Mouse (Mus musculus): ENCODE results near the gene Sppl2c. TPM values are rescaled to one million over a fixed set of nuclear protein-coding genes. Genes with fewer than 3 reads are reported as not detected.
"Not testable (repeated sequence)": the region's sequence is repeated elsewhere in the genome, so short reads cannot be mapped to it uniquely, and the experiment has no call there.

The Sppl2c gene
- total RNA-seq, 2 experiments from 2014 or later, result not detected

DNA sequence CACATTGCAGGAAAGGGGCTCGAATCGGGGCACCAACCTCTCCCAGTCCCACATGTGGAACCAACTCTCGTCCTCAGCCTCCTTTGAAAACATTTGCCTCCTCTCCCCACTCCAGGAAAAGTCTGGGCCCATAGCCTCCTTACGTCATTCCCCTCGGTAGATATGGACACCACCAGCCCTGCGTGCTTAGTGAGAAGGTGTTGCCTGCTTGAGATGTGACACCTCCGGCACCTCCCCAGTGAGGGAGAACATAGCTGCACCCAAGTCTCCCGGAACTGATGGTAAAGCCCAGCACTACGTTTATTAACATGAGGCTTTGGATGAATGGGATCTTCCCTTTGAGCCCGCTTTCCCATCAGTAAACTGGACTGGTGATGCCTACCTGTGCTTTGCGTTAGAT is 9.3 kb downstream of the Sppl2c start:
- DNase-seq (ENCODE audit: low spot score in 2 of 2), result no peak

DNA sequence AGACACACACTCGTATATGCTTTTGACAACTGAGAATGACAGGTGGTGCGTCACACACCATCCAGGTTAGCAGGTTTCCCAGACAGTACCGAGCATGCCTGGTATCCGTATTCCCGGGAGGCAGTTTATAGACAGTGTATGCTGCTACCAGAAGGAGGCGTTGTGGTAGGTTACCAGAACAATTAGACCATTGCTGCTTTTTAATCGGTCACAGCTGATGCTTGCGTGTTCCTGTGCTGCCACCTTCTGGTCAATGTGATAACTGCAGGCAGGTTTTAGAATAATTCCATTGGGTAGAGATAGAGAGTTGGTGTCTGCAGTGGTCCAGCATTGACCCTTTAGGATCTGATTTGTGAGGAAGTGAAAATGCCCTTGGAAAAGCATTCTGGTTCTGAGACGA is 9.7 kb downstream of the Sppl2c start:
- peak; percentile 75 to 81 for DNase-seq (ENCODE audit: low spot score in 2 of 2)

- peak; percentile 16 to 27 for DNase-seq (ENCODE audit: low spot score in 2 of 2)
Measured at GRCm38 (mm10) chr11:104197861-104198260, 11.7 kb downstream of the Sppl2c start.

DNA sequence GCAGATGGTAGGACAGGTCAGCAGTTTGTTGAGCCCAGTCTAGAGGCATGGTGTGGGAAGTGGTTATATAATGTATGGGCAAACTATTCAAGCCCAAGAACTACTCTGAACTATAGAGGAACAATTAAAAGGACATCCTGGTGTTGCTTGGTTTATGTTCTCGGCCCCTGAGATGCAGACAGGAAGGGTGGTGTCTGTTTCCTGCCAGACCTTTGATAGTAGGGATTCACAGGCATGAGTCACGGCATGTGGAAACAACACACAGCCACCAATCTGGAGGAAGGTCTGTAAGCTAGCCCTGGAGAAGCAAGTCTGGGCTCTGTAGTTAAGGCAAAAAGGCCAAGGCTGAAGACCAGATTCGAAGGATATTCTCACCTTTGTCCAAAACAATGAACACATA is 17.1 kb downstream of the Sppl2c start:
- DNase-seq (ENCODE audit: low spot score in 2 of 2), result no peak

- DNase-seq (ENCODE audit: low spot score in 2 of 2), result no peak
Measured at GRCm38 (mm10) chr11:104206573-104206972, 20.4 kb downstream of the Sppl2c start.

- no peak for DNase-seq (ENCODE audit: low spot score in 2 of 2)
Measured at GRCm38 (mm10) chr11:104209041-104209440, 22.9 kb downstream of the Sppl2c start.

GRCm38 (mm10) chr11:104211251-104211650 is 25.1 kb downstream of the Sppl2c start:
- DNase-seq (ENCODE audit: low spot score in 2 of 2), result no peak

DNA sequence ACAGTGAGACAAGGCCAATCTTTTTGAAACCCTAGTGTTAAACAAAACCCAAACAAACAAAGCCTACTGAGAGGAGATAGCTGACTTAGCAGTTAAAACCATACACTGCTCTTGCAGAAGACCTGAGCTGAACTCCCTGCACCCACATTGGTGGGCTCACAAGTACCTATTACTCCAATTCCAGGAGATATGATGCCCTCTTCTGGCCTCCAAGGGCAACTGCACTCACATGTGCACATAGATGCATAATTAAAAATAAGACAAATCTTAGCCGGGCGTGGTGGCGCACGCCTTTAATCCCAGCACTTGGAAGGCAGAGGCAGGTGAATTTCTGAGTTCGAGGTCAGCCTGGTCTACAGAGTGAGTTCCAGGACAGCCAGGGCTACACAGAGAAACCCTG is 28.0 kb downstream of the Sppl2c start:
- DNase-seq (ENCODE audit: low spot score in 2 of 2), result not testable (repeated sequence)

DNA sequence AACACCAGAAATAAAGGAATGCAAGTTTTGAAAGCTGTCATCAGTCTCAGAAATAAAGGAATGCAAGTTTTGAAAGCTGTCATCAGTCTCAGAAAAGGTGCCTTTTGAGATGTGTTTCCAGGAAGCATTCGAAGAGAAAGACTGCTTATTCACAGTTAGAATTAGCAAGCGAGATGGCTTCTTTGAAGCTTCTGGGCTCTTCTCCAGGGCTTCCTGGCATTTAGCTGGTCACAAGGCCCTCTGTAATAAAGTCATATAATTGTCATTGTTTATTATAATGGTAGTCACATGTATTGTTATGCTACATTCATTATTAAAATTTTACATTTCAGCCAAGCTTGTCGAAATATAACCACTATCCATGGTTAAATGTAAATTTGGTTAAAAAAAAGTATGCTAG is 31.9 kb downstream of the Sppl2c start:
- DNase-seq (ENCODE audit: low spot score in 2 of 2), result no peak

- DNase-seq (ENCODE audit: low spot score in 2 of 2), result no peak
Measured at GRCm38 (mm10) chr11:104220291-104220690, 34.2 kb downstream of the Sppl2c start.

DNA sequence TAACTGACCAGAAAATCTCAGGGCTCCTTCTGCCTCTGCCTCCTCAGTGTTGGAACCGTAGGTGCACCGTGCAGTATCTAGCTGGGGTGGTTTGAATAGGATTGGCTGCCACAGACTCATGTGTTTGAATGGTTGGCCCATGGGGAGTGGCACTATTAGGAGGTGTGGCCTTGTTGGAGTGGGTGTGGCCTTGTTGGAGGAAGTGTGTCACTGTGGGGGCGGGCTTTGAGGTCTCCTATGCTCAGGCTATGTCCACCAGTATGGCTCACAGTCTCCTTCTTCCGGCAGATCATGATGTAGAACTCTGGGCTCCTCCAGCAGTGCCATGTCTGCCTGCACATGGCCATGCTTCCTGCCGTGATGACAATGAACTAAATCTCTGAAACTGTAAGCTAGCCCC is 35.6 kb downstream of the Sppl2c start:
- no peak for DNase-seq (ENCODE audit: low spot score in 2 of 2)

DNA sequence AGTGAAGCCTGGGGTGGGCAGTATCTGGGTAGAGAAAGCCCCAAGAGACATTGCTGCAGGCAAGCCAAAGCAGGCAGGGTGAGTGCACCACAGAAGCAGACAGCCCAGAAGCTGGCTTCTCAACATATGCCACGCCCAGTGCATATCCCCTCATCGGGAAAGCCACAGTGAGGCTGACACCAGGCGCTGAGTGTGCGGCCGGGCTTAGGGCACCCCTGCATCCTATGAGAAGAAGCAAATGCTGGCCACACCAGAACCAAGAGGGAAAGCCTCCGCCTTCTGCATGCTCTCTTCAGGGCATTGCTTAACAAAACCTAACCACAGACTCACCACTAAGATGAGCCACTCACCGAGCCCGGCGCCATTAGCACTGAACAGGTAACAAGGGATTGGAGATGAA is 37.2 kb downstream of the Sppl2c start:
- no peak for DNase-seq (ENCODE audit: low spot score in 2 of 2)

- no peak for DNase-seq (ENCODE audit: low spot score in 2 of 2)
Measured at GRCm38 (mm10) chr11:104229391-104229790, 43.3 kb downstream of the Sppl2c start.

DNA sequence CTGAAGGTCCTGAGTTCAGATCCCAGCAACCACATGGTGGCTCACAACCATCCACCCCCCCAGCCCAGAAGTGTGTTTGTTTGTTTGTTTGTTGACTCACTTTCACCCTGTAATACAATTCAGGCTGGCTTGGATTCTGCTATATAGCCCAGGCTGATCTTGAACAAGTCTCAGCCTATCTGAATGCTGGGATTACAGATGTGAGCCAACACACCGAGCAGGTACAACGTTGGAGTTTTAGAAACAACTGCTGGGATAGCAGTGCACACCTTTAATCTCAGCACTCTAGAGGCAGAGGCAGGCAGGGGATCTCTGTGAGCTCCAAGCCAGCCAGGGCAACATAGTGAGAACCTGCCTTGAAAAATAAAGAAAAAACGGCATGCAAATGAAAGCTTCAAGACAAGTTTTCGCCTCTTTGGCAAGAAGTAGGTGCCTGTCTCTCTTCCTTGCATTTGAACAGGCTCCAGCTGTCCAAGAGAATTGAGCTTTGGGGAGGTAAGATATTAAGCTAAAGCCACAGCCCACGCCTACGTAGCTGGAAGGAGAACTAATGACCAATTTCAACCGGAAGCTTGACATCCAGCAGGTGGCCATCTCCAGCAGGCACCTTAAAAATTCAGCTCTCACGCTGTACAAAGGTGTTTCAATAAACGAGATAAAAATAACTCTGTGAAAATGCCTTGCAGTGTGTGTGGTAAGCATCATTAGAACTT is 44.1 kb downstream of the Sppl2c start:
- no peak for DNase-seq (ENCODE audit: low spot score in 2 of 2)

GRCm38 (mm10) chr11:104231041-104231911 is 45.1 kb downstream of the Sppl2c start, which contains the start of gene Mapt:
Gene Mapt, plus strand, starts transcription at chr11:104231390.
- DNase-seq (ENCODE audit: low spot score in 2 of 2), result peak; percentile 91 to 94

- peak; percentile 46 to 57 for DNase-seq (ENCODE audit: low spot score in 2 of 2)
Measured at GRCm38 (mm10) chr11:104232141-104233061, 46.3 kb downstream of the Sppl2c start.

DNA sequence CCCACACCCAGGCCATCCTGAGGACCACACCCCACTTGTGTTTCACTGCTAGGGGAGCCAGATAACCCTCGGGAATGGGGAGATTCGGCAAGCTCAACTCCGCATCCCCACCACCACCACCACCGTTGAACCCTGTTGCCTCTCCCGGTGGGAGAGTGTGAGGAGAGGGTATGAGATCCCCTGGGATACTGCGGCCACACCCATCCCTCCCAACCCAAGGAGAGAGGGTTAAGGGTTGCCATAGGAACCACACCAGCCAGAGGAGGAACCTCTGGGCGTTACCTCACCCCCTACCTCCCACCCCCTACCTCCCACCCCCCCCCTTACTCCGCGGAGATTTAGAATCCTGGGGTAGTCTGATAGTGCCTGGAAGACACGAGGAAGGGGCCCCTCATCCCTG is 47.0 kb downstream of the Sppl2c start:
- DNase-seq (ENCODE audit: low spot score in 2 of 2), result no peak

- no peak for DNase-seq (ENCODE audit: low spot score in 2 of 2)
Measured at GRCm38 (mm10) chr11:104233574-104234206, 47.6 kb downstream of the Sppl2c start.

GRCm38 (mm10) chr11:104234680-104235079 is 48.6 kb downstream of the Sppl2c start:
- no peak for DNase-seq (ENCODE audit: low spot score in 2 of 2)

GRCm38 (mm10) chr11:104235881-104236280 is 49.8 kb downstream of the Sppl2c start:
- DNase-seq (ENCODE audit: low spot score in 2 of 2), result no peak

GRCm38 (mm10) chr11:104237226-104237625 is 51.1 kb downstream of the Sppl2c start:
- DNase-seq (ENCODE audit: low spot score in 2 of 2), result no peak

Measured in adrenal gland, adult 18-20 months (tissue).